Mouse (Mus musculus): ENCODE results near the gene Gtf2i.

GRCm38 (mm10) chr5:134315623-134316350 is 1.2 kb upstream of the Gtf2i start:
- TF ChIP-seq CTCF (IDR thresholded peaks at IDR 0.05; ENCODE audit: borderline replicate concordance, insufficient read depth, low read depth, low read length) (no peak), POLR2A (IDR thresholded peaks at IDR 0.05; ENCODE audit: borderline replicate concordance, insufficient read depth, low read length) (no peak)

Measured in cerebellum, adult 2 months (tissue).